Mouse (Mus musculus) embryo, embryonic 10 days (tissue): ENCODE data around the gene Pabpn1l.
"Not testable (repeated sequence)": the region's sequence is repeated elsewhere in the genome, so short reads cannot be mapped to it uniquely, and the experiment has no call there.

Experiments used
- DNase-seq: peaks from one replicate; pipeline ENCODE4 v3.0.0-alpha.2; 2015; ENCODE audit warnings: low spot score

Pabpn1l gene

DNA sequence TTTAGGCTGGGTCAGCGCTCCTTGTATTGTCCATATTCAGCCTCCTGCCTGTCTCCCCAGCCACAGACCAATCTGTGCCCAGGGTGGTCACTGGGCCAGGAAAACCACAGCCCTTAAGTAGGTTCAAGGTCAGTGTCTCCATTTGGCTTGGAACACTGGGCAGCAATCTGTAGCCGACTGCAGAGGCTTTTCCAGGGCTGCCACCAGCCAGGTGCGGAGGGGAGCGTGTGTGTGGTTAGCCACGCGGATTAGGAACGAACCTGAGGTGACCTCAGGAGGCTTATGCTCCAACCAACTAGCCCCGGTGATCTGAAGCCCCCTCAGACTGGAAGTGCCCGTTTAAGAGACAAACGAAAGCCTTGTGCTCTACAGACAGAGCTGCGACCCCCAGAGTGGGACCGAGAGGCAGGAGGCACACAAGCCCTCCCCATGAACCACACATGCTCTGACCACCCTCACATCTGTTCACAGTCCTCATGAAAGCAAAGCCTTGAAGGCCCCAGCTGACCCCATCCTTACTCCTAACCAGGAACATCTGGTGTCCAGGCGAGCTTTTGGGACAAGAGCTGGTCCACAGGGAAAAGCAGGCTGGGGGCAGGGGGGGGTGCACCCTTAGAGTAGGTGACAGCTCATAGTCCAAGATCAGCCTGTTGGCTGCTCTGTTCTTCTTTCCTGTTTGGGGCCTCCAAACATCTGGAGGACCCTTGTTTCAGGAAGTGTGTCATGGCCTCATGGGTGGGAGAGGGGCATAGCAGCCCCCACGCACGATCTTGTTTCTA lies 25.8 kb upstream of the Pabpn1l start:
- peak; percentile 57 for DNase-seq

DNA sequence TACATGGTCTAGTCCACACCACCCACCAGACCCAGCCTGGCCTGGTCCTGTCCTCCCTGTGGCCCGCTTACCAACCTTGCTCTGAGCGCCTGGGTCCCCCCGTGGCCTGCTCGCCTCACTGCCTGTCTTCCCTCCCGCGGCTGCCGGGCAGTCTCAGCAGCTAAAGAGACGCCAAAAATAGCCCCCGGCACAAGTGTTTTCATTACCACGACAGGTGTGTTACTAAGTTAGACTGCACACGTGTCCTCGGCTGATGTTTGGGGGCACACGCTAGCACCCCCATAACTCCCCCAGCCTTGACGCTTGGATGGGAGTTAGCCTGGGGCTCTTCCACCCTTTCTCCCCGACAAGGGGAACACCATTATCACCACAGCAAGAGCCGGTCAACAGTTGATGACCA lies 23.8 kb upstream of the Pabpn1l start:
- no peak for DNase-seq

DNA sequence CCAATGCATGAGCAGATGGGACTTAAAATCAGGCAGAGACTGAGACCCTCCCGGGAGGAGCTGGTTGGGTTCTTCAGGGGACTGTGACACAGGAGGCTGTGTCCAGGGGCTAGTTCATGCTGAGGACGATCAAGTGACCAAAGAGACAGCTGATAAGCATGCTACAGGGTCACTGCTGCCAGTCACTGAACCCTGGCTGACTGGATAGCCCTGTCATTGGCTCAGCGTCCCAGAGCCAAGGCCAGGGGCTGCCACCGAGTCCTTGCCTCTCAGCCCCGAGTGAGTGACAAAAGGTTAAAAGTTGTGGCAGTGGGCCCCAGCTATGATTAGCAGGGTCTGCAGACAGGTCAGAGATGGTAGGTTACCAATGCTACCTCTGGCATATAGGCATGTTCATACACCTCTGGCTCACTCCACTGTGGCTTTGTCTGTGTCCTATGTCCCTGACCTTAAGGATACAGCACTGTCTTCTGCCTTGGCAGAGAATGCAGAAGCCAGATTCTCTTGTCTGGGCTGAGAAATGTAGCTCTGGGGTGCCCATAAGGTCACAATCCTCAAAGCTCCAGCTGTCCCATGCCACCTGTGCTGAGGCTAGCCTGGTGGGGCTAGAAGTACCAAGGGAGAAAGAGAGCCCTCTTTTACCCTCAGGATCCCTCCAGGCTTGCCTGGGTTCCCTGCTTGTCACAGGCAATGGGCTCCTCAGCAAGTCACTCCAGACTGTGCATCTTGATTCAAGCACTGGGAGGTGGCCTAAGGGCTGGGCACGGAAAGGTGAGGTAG lies 21.8 kb upstream of the Pabpn1l start:
- DNase-seq = no peak

DNA sequence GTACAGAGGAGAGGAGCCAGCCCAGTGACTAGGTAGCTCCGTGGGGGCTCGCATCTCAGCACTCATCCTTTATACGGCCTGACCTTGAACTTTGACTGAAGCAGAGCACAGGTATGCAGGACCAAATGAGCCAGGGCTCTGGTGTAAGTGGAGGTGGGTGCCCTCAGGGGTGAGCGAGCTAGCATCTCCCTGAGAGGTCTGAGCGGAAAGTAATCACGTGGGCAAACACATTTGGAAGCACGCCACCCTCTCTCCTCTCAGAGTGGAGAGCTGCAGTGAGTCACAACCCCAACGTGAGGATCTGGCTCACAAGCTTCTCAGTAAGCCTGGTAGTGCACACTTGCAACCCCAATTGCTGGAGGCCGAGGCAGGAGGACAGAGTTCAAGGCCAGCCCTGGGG lies 19.5 kb upstream of the Pabpn1l start:
- no peak for DNase-seq

DNA sequence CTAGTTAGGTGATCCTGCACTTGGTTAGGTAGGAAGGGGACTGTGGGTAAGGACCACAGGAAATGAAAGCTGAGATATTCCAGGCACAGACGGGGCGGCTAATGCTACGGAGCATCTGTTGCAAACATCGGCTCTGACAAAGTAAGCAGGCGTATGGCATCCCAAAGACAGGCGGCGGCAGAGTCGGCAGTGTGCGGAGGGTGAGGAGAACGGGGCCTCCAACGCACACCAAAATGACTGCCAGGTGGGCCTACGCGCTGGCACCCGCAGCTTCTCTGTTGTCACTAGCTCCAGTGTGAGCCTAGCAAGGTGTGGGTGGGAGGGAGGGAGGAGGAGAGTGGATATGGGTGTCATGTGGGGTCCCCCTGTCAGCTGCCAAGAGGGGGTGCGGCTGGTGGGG lies 18.9 kb upstream of the Pabpn1l start:
- no peak for DNase-seq

DNA sequence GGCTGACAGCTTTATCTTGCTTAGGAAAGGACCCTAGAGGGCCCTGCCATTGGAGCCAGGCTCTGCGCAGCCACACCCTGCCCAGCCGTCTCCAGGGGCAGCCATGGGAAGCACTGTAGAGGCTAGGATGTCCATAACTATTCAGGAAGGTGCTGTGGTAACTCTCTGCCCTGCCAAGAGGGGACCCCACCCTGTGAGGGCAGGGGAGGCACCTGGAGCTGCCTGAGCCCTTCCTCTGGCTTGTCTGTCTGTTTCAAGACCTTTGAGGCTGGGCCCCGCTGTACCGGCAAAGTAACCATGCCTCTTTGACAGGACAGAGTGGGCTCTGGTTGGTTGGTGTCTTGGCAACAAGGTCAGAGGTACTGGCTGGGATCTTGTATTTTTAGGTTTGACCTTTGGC lies 18.3 kb upstream of the Pabpn1l start:
- no peak for DNase-seq

DNA sequence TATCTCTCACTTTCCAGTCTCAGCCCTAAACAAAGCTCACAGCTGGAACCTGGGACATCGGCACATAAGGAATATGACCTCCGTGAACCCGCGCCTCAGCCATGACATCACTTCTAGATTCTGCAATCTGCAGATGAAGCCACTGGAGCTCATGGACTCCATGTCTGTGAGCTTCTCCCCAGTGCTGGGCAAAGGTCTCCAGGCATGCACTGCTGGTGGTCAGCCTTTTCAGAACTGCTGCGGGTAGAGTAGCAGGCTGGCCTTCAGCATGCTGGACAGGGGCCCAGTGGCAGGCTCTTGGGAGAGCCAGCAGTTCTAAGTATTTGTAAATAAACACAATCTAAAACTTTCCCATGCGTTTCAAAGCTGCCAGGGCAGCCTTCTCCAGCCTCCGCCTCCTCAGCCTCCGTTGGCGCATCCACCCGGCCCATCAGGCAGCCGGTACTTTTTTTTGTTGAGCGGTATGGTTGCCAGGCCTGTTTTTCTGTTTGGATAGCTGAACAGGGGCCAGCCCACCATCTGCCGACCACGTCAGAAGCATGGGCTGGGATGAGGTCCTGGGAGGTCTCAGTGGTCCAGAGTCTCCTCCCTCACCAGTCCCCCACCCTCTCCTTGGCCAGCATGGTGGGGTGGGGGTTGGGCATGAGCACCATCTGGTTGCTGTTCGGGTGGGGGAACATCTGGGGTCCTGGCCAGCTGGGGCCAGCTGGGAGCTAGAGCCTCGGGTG lies 17.1 kb upstream of the Pabpn1l start:
- peak; percentile 74 for DNase-seq

DNA sequence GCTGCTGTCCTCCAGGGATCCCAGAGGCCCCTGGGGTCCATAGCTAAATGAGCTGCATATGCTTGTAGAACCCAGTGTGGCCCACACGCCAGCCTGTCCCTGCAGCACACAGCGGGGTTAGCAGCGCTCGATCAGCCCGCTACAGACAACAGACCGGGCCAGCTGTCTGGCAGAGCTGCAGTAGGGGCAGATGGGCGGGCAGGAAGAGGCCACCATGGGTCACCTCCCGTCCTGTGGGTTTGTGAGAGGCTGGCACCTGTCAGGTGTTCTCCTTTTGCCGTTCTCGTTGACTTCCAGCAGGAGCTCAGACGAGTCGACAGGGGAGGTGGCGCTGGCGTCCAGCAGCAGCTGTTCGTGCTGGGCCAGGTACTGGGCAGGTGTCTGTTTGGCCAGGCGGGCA lies 16.1 kb upstream of the Pabpn1l start:
- no peak for DNase-seq

DNA sequence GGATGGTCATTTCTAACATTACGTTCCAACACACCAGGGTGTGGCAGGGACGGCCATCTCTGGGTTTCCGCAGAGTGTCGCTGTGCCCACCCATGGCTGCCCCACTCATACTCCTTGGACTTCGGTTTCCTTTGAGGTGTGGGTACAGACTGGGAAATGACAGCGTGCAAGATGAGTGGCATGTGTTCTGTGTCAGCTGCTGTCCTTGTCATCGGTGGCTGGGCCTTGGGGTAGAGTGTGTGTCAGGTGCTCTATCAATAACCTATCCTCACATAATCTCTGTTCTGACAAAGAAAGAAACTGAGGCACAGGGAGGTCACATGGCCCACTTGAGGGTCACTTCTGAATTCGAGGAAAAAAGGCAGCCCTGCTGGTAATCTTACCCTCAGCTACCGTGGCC lies 14.7 kb upstream of the Pabpn1l start:
- no peak for DNase-seq

DNA sequence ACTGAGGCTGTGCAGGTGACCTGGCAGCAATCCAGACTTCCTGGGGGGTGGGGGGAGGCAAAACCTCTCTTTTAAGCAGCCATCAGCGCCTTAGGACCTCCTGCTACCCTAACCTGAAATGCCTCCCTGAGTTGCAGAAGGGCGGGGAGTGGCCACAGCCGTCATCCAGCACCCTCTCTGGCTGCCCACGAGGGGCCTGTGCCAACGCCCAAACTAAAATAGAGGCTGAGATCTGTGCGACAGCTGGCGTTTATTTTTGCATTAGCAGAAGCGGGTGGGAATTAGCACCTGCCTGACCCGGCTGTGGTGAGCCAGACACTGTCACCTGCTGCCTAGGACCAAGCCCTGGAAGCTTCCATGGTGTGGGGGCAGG lies 14.2 kb upstream of the Pabpn1l start:
- DNase-seq = no peak

DNA sequence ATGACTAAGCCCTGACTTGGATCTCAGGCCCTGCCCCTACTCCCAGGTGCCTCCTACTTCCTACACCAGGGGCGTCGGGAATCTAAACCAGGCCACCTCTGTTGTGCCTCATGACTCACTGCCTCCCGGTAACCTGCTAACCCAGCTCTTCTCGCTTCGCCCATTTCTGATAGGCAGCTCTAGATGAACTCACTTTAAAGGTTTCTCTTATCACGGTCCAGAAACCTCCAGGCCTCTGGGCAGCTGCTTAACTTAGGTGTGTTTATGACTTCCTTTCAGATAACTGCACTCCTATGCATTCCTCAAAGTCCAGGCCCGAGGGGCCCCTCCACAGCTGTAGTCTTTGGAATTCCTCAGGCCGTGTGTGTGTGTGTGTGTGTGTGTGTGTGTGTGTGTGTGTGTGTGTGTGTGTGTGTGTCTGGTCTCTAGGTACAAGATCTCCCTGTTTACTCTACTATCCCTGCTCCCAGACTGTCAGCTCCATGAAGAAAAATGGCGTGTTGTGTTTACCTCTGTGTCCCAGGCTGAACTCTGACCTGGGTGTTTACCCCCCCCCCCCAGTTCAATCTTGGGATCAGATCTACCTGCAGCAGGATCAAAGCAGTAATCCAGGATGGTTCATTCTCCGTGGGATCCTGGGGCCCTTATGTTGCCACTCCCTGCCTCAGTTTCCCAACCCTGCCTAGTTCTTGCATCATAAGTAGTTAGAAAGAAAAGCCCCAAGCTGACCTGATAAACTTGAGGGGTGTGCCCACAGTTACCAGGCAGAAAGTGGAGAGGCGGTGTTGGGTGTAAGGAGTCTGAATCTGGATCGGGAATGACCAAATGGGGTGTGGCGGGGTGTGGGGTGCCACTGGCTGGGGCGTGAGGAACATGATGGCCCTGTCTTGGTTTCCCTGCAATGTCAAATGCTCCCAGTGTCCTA lies 13.6 kb upstream of the Pabpn1l start:
- peak; percentile 22 for DNase-seq

DNA sequence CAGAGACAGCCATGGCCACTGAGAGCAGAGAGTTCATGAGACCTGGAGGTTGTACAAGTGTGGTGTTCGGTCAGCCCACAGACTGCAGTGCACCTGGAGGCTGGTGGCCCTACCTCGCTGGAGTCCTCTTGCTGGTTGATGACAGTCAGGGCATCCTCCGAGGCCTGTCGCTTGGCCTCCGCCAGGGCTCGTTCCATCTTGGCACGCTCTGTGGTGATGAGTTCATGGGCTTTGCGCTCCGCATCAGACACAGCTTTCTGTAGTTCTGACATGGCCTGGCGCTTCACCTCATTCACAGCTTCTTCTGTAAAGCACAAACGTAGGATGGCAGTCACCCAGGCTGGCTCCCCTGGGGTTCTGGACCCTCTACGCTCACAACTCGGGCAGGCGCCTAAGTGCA lies 10.7 kb upstream of the Pabpn1l start:
- DNase-seq = no peak

DNA sequence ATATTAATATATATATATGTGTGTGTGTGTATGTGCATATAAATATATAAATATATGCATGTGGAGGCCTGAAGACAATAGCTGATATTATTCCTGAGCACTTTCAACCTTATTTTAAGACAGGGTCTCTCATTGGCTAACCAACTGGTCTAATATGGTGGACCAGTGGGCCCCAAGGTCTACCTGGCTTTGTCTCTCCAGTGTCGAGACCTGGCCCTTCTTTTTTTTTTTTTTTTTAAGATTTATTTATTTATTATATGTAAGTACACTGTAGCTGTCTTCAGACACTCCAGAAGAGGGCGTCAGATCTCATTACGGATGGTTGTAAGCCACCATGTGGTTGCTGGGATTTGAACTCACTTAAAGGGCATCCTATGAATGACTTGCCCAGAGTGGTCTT lies 9.6 kb upstream of the Pabpn1l start:
- not testable (repeated sequence) for DNase-seq

DNA sequence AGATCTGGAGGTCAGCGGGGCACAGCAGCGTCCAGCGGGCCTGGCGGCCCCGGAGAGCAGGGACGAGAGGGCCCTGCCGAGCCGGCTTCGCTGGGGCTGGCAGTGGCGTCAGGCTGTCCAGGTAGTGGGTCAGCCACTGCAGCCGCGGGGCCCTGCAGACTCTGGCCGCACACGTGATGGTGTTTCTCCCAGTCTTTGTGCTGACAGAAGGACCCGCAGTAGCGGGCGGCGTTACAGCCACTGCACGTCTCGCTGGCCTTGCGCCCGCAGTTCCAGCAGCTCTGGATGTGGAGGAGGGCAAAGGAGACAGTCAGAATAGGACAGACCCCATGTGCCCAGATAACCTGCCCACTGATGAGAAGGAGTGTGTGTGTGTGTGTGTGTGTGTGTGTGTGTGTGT lies 8.2 kb upstream of the Pabpn1l start:
- DNase-seq = no peak

DNA sequence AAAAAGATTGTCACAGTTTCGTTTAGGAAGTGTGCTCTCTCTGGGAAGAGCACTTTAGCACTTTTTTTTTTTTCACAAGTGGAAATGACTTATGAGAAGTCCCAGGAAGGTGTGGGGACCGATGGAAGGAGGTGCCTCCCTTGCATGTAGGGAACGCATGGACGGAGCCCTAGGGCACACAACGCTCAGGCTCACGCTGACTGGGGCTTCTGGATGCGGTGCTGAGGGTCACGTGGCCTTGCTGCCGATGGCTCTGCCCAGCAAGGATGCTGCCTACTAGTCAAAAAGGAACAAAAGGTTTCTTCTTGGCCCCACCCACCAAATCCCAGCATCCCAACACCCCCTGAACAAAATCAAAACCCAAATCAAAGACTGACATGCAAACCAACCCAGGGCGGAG lies 6.8 kb upstream of the Pabpn1l start:
- DNase-seq = peak; percentile 24

DNA sequence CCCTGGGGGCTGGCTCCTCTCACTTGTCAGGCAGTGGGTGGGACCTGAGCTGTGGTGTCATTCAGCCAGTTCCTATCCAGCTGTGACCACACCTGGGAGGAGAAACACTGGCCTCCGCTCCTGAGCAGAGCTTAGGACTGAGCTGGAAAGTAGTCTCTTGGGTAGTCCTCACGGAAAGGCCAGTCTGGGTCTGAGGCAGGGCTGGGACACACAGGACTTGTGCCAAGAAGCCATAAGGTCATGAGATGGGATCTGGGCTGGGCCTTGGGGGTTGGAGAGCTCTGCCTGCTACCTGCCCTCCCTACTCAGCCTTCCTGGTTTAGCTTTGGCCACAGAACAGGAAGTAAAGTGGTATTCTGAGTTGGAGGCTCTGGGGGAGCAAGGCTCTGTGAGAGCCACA lies 4.4 kb upstream of the Pabpn1l start:
- no peak for DNase-seq

DNA sequence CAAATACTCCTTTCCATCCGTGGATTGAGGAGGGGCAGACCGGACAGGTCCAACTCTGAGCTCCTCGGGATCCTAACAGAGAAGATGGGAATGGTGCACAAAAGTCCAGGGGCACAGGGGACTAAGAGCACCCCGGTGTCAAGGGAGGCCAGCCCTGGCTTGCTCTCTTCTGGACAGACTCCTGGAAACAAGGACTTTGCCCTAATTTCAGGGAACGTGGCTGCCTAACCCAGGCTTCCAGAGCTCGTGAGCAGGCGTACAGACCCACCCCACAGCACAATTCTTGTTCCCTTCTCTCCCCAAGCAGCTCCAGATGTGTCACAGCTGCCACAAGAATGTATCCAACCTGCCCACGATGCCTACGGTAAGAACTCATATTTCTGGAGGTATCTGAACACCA lies 3.3 kb upstream of the Pabpn1l start:
- no peak for DNase-seq

DNA sequence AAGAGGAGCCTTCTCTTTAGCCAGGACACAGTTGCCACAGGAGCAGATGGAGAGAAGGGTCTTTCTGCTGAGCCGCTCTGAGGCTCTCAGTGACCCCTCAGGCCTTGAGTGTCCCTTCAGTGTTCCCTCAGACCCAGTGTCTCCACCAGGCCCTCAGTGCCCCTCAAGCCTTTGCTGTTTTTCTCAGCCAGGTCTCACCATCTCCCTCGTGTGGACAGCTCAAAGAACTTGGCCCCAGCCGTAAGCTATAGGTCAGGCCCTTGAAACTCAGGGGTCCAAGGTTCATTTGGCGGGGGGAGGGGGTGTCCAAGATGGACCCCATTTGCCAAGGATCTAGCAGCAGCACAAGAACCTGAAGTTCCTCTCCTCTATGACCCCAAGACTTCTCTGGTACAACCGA lies 2.1 kb upstream of the Pabpn1l start:
- no peak for DNase-seq

DNA sequence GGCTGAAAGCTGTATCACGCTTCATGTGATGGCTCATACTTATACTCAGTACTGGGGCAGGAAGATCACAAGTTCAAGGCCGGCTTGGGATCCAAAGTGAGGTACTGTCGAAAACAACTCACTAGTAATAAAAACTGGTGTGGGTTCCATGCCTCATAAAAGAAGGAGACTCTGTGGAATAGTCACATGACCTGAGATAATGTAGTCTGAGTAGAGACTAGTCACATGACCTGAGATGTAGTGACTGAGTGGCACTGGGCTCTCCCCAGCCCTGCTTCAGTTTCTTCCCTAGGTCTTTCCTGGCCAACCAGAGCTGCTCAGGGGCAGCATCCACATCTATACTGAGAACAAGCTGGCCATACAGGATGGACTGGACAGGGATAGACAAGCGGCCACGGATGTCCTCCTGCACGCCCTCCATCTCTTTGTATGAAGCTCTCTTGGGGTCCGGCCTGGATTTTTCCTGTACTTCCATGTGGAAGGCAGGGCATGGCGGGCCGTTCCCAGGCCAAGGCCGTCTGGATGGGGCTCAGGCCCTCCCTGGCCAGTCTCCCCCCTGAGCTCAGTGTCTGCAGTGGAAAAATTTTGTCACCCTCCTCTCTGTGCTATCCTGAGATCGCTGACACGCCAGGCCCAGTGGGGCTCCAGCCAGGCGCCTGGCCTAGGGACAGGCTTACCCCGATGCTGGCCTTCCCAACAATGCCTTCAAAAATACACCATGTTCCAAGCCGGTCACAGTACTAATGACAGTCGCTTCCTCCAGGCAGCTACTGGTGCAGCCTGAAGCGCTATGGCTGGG lies 1.5 kb upstream of the Pabpn1l start:
- no peak for DNase-seq

DNA sequence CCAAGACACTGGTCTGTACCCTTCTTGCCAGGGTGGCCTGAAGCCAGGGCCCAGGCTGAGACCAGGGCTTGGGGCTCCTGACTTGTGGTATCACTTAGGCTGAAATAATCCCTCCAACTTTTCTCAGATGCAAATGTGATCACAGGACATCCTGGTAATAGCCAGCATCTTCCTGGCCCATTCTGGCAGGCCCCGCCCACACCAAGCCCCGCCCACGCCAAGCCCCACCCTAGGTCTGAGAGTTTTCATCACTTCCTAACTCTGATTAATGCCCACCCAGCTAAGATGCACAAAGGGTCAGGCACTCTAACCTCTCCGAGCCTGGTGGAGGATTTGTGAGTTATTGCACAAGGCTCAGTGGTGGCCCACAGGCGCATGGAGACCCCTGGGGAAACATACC lies 2.1 kb downstream of the Pabpn1l start:
- peak; percentile 20 for DNase-seq
